Mouse (Mus musculus): ENCODE data around the gene Gm10778.

The Gm10778 gene

GRCm38 (mm10) chr10:81648803-81649775, at the start of gene Gm10778:
Gene Gm10778 (plus strand): TSS chr10:81649059.
- peak; percentile 86 to 91 for DNase-seq (ENCODE audit: low spot score in 2 of 2)

GRCm38 (mm10) chr10:81599630-81600029, 49.2 kb upstream of the Gm10778 start:
- DNase-seq (ENCODE audit: low spot score in 2 of 2) = no peak

- DNase-seq (ENCODE audit: low spot score in 2 of 2) = no peak
Measured at GRCm38 (mm10) chr10:81600096-81600495, 48.8 kb upstream of the Gm10778 start.

- peak; percentile 90 to 95 for DNase-seq (ENCODE audit: low spot score in 2 of 2)
Measured at GRCm38 (mm10) chr10:81600738-81601203, 48.1 kb upstream of the Gm10778 start, which contains the start of gene Tle6. Gene Tle6 (minus strand): TSS chr10:81601073.

GRCm38 (mm10) chr10:81601396-81601905, 47.4 kb upstream of the Gm10778 start:
- no peak for DNase-seq (ENCODE audit: low spot score in 2 of 2)

- no peak for DNase-seq (ENCODE audit: low spot score in 2 of 2)
Measured at GRCm38 (mm10) chr10:81602741-81603151, 46.1 kb upstream of the Gm10778 start.

GRCm38 (mm10) chr10:81604019-81604967, 44.6 kb upstream of the Gm10778 start:
- DNase-seq (ENCODE audit: low spot score in 2 of 2) = no peak

- peak; percentile 81 to 92 for DNase-seq (ENCODE audit: low spot score in 2 of 2)
Measured at GRCm38 (mm10) chr10:81604968-81605665, 43.7 kb upstream of the Gm10778 start.

GRCm38 (mm10) chr10:81605666-81605973, 43.2 kb upstream of the Gm10778 start:
- no peak for DNase-seq (ENCODE audit: low spot score in 2 of 2)

- DNase-seq (ENCODE audit: low spot score in 2 of 2) = peak; percentile 92 to 94
Measured at GRCm38 (mm10) chr10:81605974-81606751, 42.7 kb upstream of the Gm10778 start, which contains the start of gene BC025920. Gene BC025920 (plus strand): TSS chr10:81606270.

- DNase-seq (ENCODE audit: low spot score in 2 of 2) = no peak
Measured at GRCm38 (mm10) chr10:81608308-81608707, 40.6 kb upstream of the Gm10778 start.

- no peak for DNase-seq (ENCODE audit: low spot score in 2 of 2)
Measured at GRCm38 (mm10) chr10:81612779-81613178, 36.1 kb upstream of the Gm10778 start.

- no peak for DNase-seq (ENCODE audit: low spot score in 2 of 2)
Measured at GRCm38 (mm10) chr10:81615486-81615885, 33.4 kb upstream of the Gm10778 start.

GRCm38 (mm10) chr10:81619976-81620375, 28.9 kb upstream of the Gm10778 start:
- DNase-seq (ENCODE audit: low spot score in 2 of 2) = no peak

GRCm38 (mm10) chr10:81620786-81621185, 28.1 kb upstream of the Gm10778 start:
- DNase-seq (ENCODE audit: low spot score in 2 of 2) = no peak

GRCm38 (mm10) chr10:81623441-81623840, 25.4 kb upstream of the Gm10778 start:
- no peak for DNase-seq (ENCODE audit: low spot score in 2 of 2)

- no peak for DNase-seq (ENCODE audit: low spot score in 2 of 2)
Measured at GRCm38 (mm10) chr10:81626101-81626993, 22.5 kb upstream of the Gm10778 start.

GRCm38 (mm10) chr10:81626994-81627835, 21.6 kb upstream of the Gm10778 start, which contains the start of gene Sirt6:
Gene Sirt6 (minus strand): TSS chr10:81627797.
- DNase-seq (ENCODE audit: low spot score in 2 of 2) = peak; percentile 87 to 92

Measured in spleen, postnatal 4 days (tissue).